Mouse (Mus musculus): ENCODE results near the gene Efr3b. TPM values are rescaled to one million over a fixed set of nuclear protein-coding genes. Genes with fewer than 3 reads are reported as not detected.
A peak's percentile ranks its signal among the peaks of the same experiment; 100 is the strongest.

The Efr3b gene
- polyA plus RNA-seq, 1 experiment, result 0.83 TPM

- H3K4me3 ChIP-seq (ENCODE audit: control insufficient read depth, low read depth, low read length), result no peak overlapping the region
- no peak overlapping the region for H3K27ac ChIP-seq (ENCODE audit: control insufficient read depth, insufficient read depth, low read depth, low read length)
- TF ChIP-seq CTCF (IDR thresholded peaks at IDR 0.05; ENCODE audit: control insufficient read depth, insufficient read depth, insufficient replicate concordance, low read depth, low read length), result no peak
- TF ChIP-seq POLR2A (IDR thresholded peaks at IDR 0.05; ENCODE audit: control insufficient read depth, low read depth, low read length), result no peak
- H3K36me3 ChIP-seq (ENCODE audit: control insufficient read depth, insufficient read depth, low read length), result no peaks in the 10 kb centered on the region
- H3K27me3 ChIP-seq (ENCODE audit: control insufficient read depth, insufficient read depth, low read length), result no peaks in the 10 kb centered on the region
- peaks cover 12% of the 10 kb centered on the region for H3K4me1 ChIP-seq (ENCODE audit: control insufficient read depth, insufficient read depth, low read length)
Measured at GRCm38 (mm10) chr12:4006079-4006478, 32.6 kb downstream of the Efr3b start.

- Histone ChIP-seq H3K4me3 (ENCODE audit: control insufficient read depth, low read depth, low read length) (no peak overlapping the region), H3K36me3 (ENCODE audit: control insufficient read depth, insufficient read depth, low read length) (no peaks in the 10 kb centered on the region), H3K4me1 (ENCODE audit: control insufficient read depth, insufficient read depth, low read length) (peaks cover 11% of the 10 kb centered on the region), H3K27me3 (ENCODE audit: control insufficient read depth, insufficient read depth, low read length) (no peaks in the 10 kb centered on the region), H3K27ac (ENCODE audit: control insufficient read depth, insufficient read depth, low read depth, low read length) (no peak overlapping the region)
- TF ChIP-seq CTCF (IDR thresholded peaks at IDR 0.05; ENCODE audit: control insufficient read depth, insufficient read depth, insufficient replicate concordance, low read depth, low read length) (no peak), POLR2A (IDR thresholded peaks at IDR 0.05; ENCODE audit: control insufficient read depth, low read depth, low read length) (no peak)
Measured at GRCm38 (mm10) chr12:4004648-4005047, 34.1 kb downstream of the Efr3b start.

GRCm38 (mm10) chr12:4000406-4000805 is 38.3 kb downstream of the Efr3b start:
- Histone ChIP-seq H3K27me3 (ENCODE audit: control insufficient read depth, insufficient read depth, low read length) (no peaks in the 10 kb centered on the region), H3K4me3 (ENCODE audit: control insufficient read depth, low read depth, low read length) (no peak overlapping the region), H3K36me3 (ENCODE audit: control insufficient read depth, insufficient read depth, low read length) (no peaks in the 10 kb centered on the region), H3K27ac (ENCODE audit: control insufficient read depth, insufficient read depth, low read depth, low read length) (no peak overlapping the region), H3K4me1 (ENCODE audit: control insufficient read depth, insufficient read depth, low read length) (no peaks in the 10 kb centered on the region)
- TF ChIP-seq POLR2A (IDR thresholded peaks at IDR 0.05; ENCODE audit: control insufficient read depth, low read depth, low read length), result no peak
- TF ChIP-seq CTCF (IDR thresholded peaks at IDR 0.05; ENCODE audit: control insufficient read depth, insufficient read depth, insufficient replicate concordance, low read depth, low read length), result no peak

GRCm38 (mm10) chr12:3996749-3997148 is 42.0 kb downstream of the Efr3b start:
- Histone ChIP-seq H3K4me3 (ENCODE audit: control insufficient read depth, low read depth, low read length) (no peak overlapping the region), H3K27ac (ENCODE audit: control insufficient read depth, insufficient read depth, low read depth, low read length) (no peak overlapping the region), H3K27me3 (ENCODE audit: control insufficient read depth, insufficient read depth, low read length) (no peaks in the 10 kb centered on the region), H3K36me3 (ENCODE audit: control insufficient read depth, insufficient read depth, low read length) (no peaks in the 10 kb centered on the region), H3K4me1 (ENCODE audit: control insufficient read depth, insufficient read depth, low read length) (no peaks in the 10 kb centered on the region)
- TF ChIP-seq CTCF (IDR thresholded peaks at IDR 0.05; ENCODE audit: control insufficient read depth, insufficient read depth, insufficient replicate concordance, low read depth, low read length) (no peak), POLR2A (IDR thresholded peaks at IDR 0.05; ENCODE audit: control insufficient read depth, low read depth, low read length) (no peak)

GRCm38 (mm10) chr12:3991047-3991446 is 47.7 kb downstream of the Efr3b start:
- no peaks in the 10 kb centered on the region for H3K36me3 ChIP-seq (ENCODE audit: control insufficient read depth, insufficient read depth, low read length)
- H3K4me1 ChIP-seq (ENCODE audit: control insufficient read depth, insufficient read depth, low read length), result no peaks in the 10 kb centered on the region
- no peaks in the 10 kb centered on the region for H3K27me3 ChIP-seq (ENCODE audit: control insufficient read depth, insufficient read depth, low read length)
- no peak overlapping the region for H3K4me3 ChIP-seq (ENCODE audit: control insufficient read depth, low read depth, low read length)
- TF ChIP-seq CTCF (IDR thresholded peaks at IDR 0.05; ENCODE audit: control insufficient read depth, insufficient read depth, insufficient replicate concordance, low read depth, low read length) (no peak), POLR2A (IDR thresholded peaks at IDR 0.05; ENCODE audit: control insufficient read depth, low read depth, low read length) (no peak)
- H3K27ac ChIP-seq (ENCODE audit: control insufficient read depth, insufficient read depth, low read depth, low read length), result no peak overlapping the region

- Histone ChIP-seq H3K27ac (ENCODE audit: control insufficient read depth, insufficient read depth, low read depth, low read length) (no peak overlapping the region), H3K27me3 (ENCODE audit: control insufficient read depth, insufficient read depth, low read length) (no peaks in the 10 kb centered on the region), H3K4me1 (ENCODE audit: control insufficient read depth, insufficient read depth, low read length) (no peaks in the 10 kb centered on the region), H3K4me3 (ENCODE audit: control insufficient read depth, low read depth, low read length) (no peak overlapping the region), H3K36me3 (ENCODE audit: control insufficient read depth, insufficient read depth, low read length) (no peaks in the 10 kb centered on the region)
- TF ChIP-seq POLR2A (IDR thresholded peaks at IDR 0.05; ENCODE audit: control insufficient read depth, low read depth, low read length) (no peak), CTCF (IDR thresholded peaks at IDR 0.05; ENCODE audit: control insufficient read depth, insufficient read depth, insufficient replicate concordance, low read depth, low read length) (no peak)
Measured at GRCm38 (mm10) chr12:3989943-3990342, 48.8 kb downstream of the Efr3b start.

GRCm38 (mm10) chr12:3984446-3984845 is 54.3 kb downstream of the Efr3b start:
- Histone ChIP-seq H3K27me3 (ENCODE audit: control insufficient read depth, insufficient read depth, low read length) (no peaks in the 10 kb centered on the region), H3K36me3 (ENCODE audit: control insufficient read depth, insufficient read depth, low read length) (no peaks in the 10 kb centered on the region), H3K4me1 (ENCODE audit: control insufficient read depth, insufficient read depth, low read length) (peaks cover 6% of the 10 kb centered on the region), H3K27ac (ENCODE audit: control insufficient read depth, insufficient read depth, low read depth, low read length) (no peak overlapping the region), H3K4me3 (ENCODE audit: control insufficient read depth, low read depth, low read length) (no peak overlapping the region)
- no peak for TF ChIP-seq CTCF (IDR thresholded peaks at IDR 0.05; ENCODE audit: control insufficient read depth, insufficient read depth, insufficient replicate concordance, low read depth, low read length)
- TF ChIP-seq POLR2A (IDR thresholded peaks at IDR 0.05; ENCODE audit: control insufficient read depth, low read depth, low read length), result no peak

- no peak overlapping the region for H3K27ac ChIP-seq (ENCODE audit: control insufficient read depth, insufficient read depth, low read depth, low read length)
- TF ChIP-seq POLR2A (IDR thresholded peaks at IDR 0.05; ENCODE audit: control insufficient read depth, low read depth, low read length), result no peak
- peak; percentile 28; the same call in 1 of the 2 replicates for TF ChIP-seq CTCF (IDR thresholded peaks at IDR 0.05; ENCODE audit: control insufficient read depth, insufficient read depth, insufficient replicate concordance, low read depth, low read length)
- no peak overlapping the region for H3K4me3 ChIP-seq (ENCODE audit: control insufficient read depth, low read depth, low read length)
- no peaks in the 10 kb centered on the region for H3K27me3 ChIP-seq (ENCODE audit: control insufficient read depth, insufficient read depth, low read length)
- H3K4me1 ChIP-seq (ENCODE audit: control insufficient read depth, insufficient read depth, low read length), result peaks cover 6% of the 10 kb centered on the region
- no peaks in the 10 kb centered on the region for H3K36me3 ChIP-seq (ENCODE audit: control insufficient read depth, insufficient read depth, low read length)
Measured at GRCm38 (mm10) chr12:3983736-3984135, 55.0 kb downstream of the Efr3b start.
